Mouse (Mus musculus) myocyte (in vitro differentiated cells): Measurements from ENCODE around the gene Topbp1. TPM values are rescaled to one million over a fixed set of nuclear protein-coding genes. Genes with fewer than 3 reads are reported as not detected.

ENCODE experiments used
- H3K27me3 ChIP-seq: one replicate; pipeline ENCODE4 v1.6.1; 2011; ENCODE audit not compliant: control insufficient read depth, insufficient read depth, insufficient read length
- H3K36me3 ChIP-seq: one replicate; pipeline ENCODE4 v1.6.1; 2011; ENCODE audit not compliant: control insufficient read depth, insufficient read depth
- H3K4me2 ChIP-seq: one replicate; pipeline ENCODE4 v1.6.1; 2011; ENCODE audit warnings: low read depth, control low read depth
- H3K4me3 ChIP-seq: one replicate; pipeline ENCODE4 v1.5.1; 2011; ENCODE audit warnings: mild to moderate bottlenecking, control low read depth, moderate library complexity
- H3K79me2 ChIP-seq: one replicate; pipeline ENCODE4 v1.6.1; 2011; ENCODE audit not compliant: control insufficient read depth, insufficient read depth
- H3ac ChIP-seq: one replicate; pipeline ENCODE4 v1.6.1; 2011; ENCODE audit not compliant: control insufficient read depth, insufficient read length
- CEBPB ChIP-seq: IDR thresholded peaks from 2 replicates; pipeline ENCODE4 v1.6.1; 2011; ENCODE audit warnings: mild to moderate bottlenecking, moderate library complexity; ENCODE audit not compliant: poor library complexity, insufficient read depth, severe bottlenecking
- E2F4 ChIP-seq: IDR thresholded peaks from one replicate; pipeline ENCODE4 v1.6.1; 2011; ENCODE audit warnings: mild to moderate bottlenecking, control low read depth, moderate library complexity; ENCODE audit not compliant: insufficient read depth
- MAX ChIP-seq: IDR thresholded peaks from one replicate; pipeline ENCODE4 v1.6.1; 2011; ENCODE audit warnings: low read depth, mild to moderate bottlenecking, control low read depth
- MYOD1 ChIP-seq, 3 experiments: IDR thresholded peaks; one replicate each; pipeline ENCODE4 v1.6.1; 2011; ENCODE audit warnings: control low read depth in 2 of 3, low read depth in 2 of 3, mild to moderate bottlenecking in 2 of 3, moderate library complexity in 1 of 3; ENCODE audit not compliant: insufficient read length in 2 of 3, control insufficient read depth in 1 of 3
- MYOG ChIP-seq, 3 experiments: IDR thresholded peaks; one replicate each; pipeline ENCODE4 v1.6.1; 2011; ENCODE audit warnings: control low read depth in 2 of 3, low read depth in 2 of 3, mild to moderate bottlenecking in 2 of 3; ENCODE audit not compliant: insufficient read length in 2 of 3, control insufficient read depth in 1 of 3, insufficient read depth in 1 of 3
- POLR2A ChIP-seq: IDR thresholded peaks from one replicate; pipeline ENCODE4 v1.6.1; 2011; ENCODE audit warnings: low read depth, mild to moderate bottlenecking, control low read depth, moderate library complexity; ENCODE audit not compliant: insufficient read length
- POLR2AphosphoS2 ChIP-seq: IDR thresholded peaks from one replicate; pipeline ENCODE4 v1.6.1; 2011; ENCODE audit warnings: low read depth, control low read depth; ENCODE audit not compliant: insufficient read length
- REST ChIP-seq: IDR thresholded peaks from one replicate; pipeline ENCODE4 v1.6.1; 2011; ENCODE audit warnings: mild to moderate bottlenecking, control low read depth, moderate library complexity; ENCODE audit not compliant: insufficient read depth, insufficient read length
- SRF ChIP-seq: IDR thresholded peaks from one replicate; pipeline ENCODE4 v1.6.1; 2011; ENCODE audit warnings: low read depth; ENCODE audit not compliant: control insufficient read depth, insufficient read length
- TCF12 ChIP-seq: IDR thresholded peaks from one replicate; pipeline ENCODE4 v1.6.1; 2011; ENCODE audit warnings: mild to moderate bottlenecking, control low read depth; ENCODE audit not compliant: poor library complexity, insufficient read depth, severe bottlenecking
- TCF3 ChIP-seq: IDR thresholded peaks from one replicate; pipeline ENCODE4 v1.6.1; 2011; ENCODE audit warnings: low read depth, control low read depth; ENCODE audit not compliant: insufficient read length
- USF1 ChIP-seq: IDR thresholded peaks from one replicate; pipeline ENCODE4 v1.6.1; 2011; ENCODE audit warnings: low read depth, mild to moderate bottlenecking, control low read depth, moderate library complexity
- polyA plus RNA-seq: library from polyadenylated mRNA; unstranded; fragments of >200 nt; fragmentation: generic; extraction: Trizol; gene quantifications from one replicate; pipeline ENCODE4 v1.2.1, GENCODE M21; 2012; ENCODE audit warnings: missing spikeins

Topbp1 gene
- polyA plus RNA-seq, result 8.4 TPM

GRCm38 (mm10) chr9:103304927-103305326 is at the start of gene Topbp1, which contains the start of gene 1300017J02Rik:
Topbp1 (plus strand) TSS chr9:103305215.
1300017J02Rik (minus strand) TSS chr9:103305082.
- H3K27me3 ChIP-seq, result no peaks in the 10 kb centered on the region
- H3K4me3 ChIP-seq, result peak within 1 kb of the TSS; percentile 42
- H3K79me2 ChIP-seq, result peaks cover 24% of the 10 kb centered on the region
- no peak for TF ChIP-seq SRF
- peak; percentile 79 for TF ChIP-seq POLR2A
- peak; percentile 91 for TF ChIP-seq POLR2AphosphoS2
- no peak for TF ChIP-seq CEBPB
- TF ChIP-seq MYOG (IDR thresholded peaks at IDR 0.05; ENCODE audit: control insufficient read depth in 1 of 3, insufficient read depth in 1 of 3, insufficient read length in 2 of 3, low read depth in 2 of 3), result peak in 1 of 3 experiments; percentile 4
- peak; percentile 95 for TF ChIP-seq E2F4
- peak within 1 kb of the TSS; percentile 87 for H3ac ChIP-seq
- peak within 1 kb of the TSS; percentile 73 for H3K4me2 ChIP-seq
- no peaks in the 10 kb centered on the region for H3K36me3 ChIP-seq

- no peak overlapping the region for H3K4me2 ChIP-seq
- H3K4me3 ChIP-seq, result no peak overlapping the region
Measured at GRCm38 (mm10) chr9:103265778-103266177, 39.2 kb upstream of the Topbp1 start.

GRCm38 (mm10) chr9:103271104-103271503 is 33.9 kb upstream of the Topbp1 start:
- Histone ChIP-seq H3K4me2 (no peak overlapping the region), H3K79me2 (no peaks in the 10 kb centered on the region), H3K4me3 (no peak overlapping the region), H3K36me3 (no peaks in the 10 kb centered on the region), H3K27me3 (peaks cover 16% of the 10 kb centered on the region), H3ac (no peak overlapping the region)
- TF ChIP-seq MYOG (IDR thresholded peaks at IDR 0.05; ENCODE audit: control insufficient read depth in 1 of 3, insufficient read depth in 1 of 3, insufficient read length in 2 of 3, low read depth in 2 of 3) (no peak), TCF3 (no peak), CEBPB (no peak), REST (no peak), SRF (no peak), E2F4 (no peak), TCF12 (no peak), POLR2AphosphoS2 (no peak), MAX (no peak), USF1 (no peak), MYOD1 (IDR thresholded peaks at IDR 0.05; ENCODE audit: control insufficient read depth in 1 of 3, insufficient read length in 2 of 3, low read depth in 2 of 3) (no peak), POLR2A (no peak)

More at GRCm38 (mm10) chr9:103265778-103266177, 39.2 kb upstream of the Topbp1 start:
- TF ChIP-seq MYOD1 (IDR thresholded peaks at IDR 0.05; ENCODE audit: control insufficient read depth in 1 of 3, insufficient read length in 2 of 3, low read depth in 2 of 3), result no peak
- no peak for TF ChIP-seq POLR2A
- TF ChIP-seq POLR2AphosphoS2, result no peak
- no peak for TF ChIP-seq CEBPB
- TF ChIP-seq USF1, result no peak
- TF ChIP-seq TCF3, result no peak
- no peak for TF ChIP-seq MAX
- no peak for TF ChIP-seq TCF12
- TF ChIP-seq SRF, result no peak
- no peak for TF ChIP-seq REST
- TF ChIP-seq E2F4, result no peak
- no peak for TF ChIP-seq MYOG (IDR thresholded peaks at IDR 0.05; ENCODE audit: control insufficient read depth in 1 of 3, insufficient read depth in 1 of 3, insufficient read length in 2 of 3, low read depth in 2 of 3)
- no peaks in the 10 kb centered on the region for H3K36me3 ChIP-seq
- H3K27me3 ChIP-seq, result peaks cover 10% of the 10 kb centered on the region
- H3ac ChIP-seq, result no peak overlapping the region
- no peaks in the 10 kb centered on the region for H3K79me2 ChIP-seq

GRCm38 (mm10) chr9:103274819-103275218 is 30.2 kb upstream of the Topbp1 start:
- H3K79me2 ChIP-seq, result no peaks in the 10 kb centered on the region
- H3ac ChIP-seq, result no peak overlapping the region
- no peak overlapping the region for H3K4me2 ChIP-seq
- 0 out of 2 replicates have a peak, but pooled peaks have one; percentile 40 for TF ChIP-seq CEBPB
- no peak for TF ChIP-seq POLR2A
- peaks cover 20% of the 10 kb centered on the region for H3K27me3 ChIP-seq
- no peak overlapping the region for H3K4me3 ChIP-seq
- H3K36me3 ChIP-seq, result no peaks in the 10 kb centered on the region

GRCm38 (mm10) chr9:103275676-103276075 is 29.3 kb upstream of the Topbp1 start:
- Histone ChIP-seq H3K27me3 (peaks cover 20% of the 10 kb centered on the region), H3K79me2 (no peaks in the 10 kb centered on the region), H3K4me3 (no peak overlapping the region), H3ac (no peak overlapping the region), H3K36me3 (no peaks in the 10 kb centered on the region), H3K4me2 (no peak overlapping the region)
- TF ChIP-seq CEBPB (no peak), TCF12 (no peak), USF1 (no peak), TCF3 (no peak), POLR2A (no peak), E2F4 (no peak), SRF (no peak), REST (no peak)
